Mouse (Mus musculus): ENCODE data around the gene Cep68. TPM values are rescaled to one million over a fixed set of nuclear protein-coding genes. Genes with fewer than 3 reads are reported as not detected.

The Cep68 gene
- total and polyA plus RNA-seq, 2 experiments from 2014 or later: 23.1 to 43.5 TPM

GRCm38 (mm10) chr11:20232016-20232755 lies 17.0 kb downstream of the Cep68 start:
- H3K27ac ChIP-seq: peak overlapping the region; percentile 54; the same call in 1 of the 2 replicates
- peak; percentile 60; the same call in 1 of the 2 replicates for ATAC-seq
- H3K9me3 ChIP-seq (ENCODE audit: low read length): no peaks in the 10 kb centered on the region
- H3K4me2 ChIP-seq (ENCODE audit: low read depth, low read length): no peak overlapping the region
- no peaks in the 10 kb centered on the region for H3K27me3 ChIP-seq (ENCODE audit: insufficient read depth, low read length)
- 75% methylated on average over 4 of the region's 5 CpGs for WGBS
- no peaks in the 10 kb centered on the region for H3K4me1 ChIP-seq (ENCODE audit: insufficient read depth, low read length)
- TF ChIP-seq CTCF (IDR thresholded peaks at IDR 0.05; ENCODE audit: low read depth): no peak
- H3K9ac ChIP-seq (replicated peaks; ENCODE audit: low read length): no peak overlapping the region
- H3K4me3 ChIP-seq (ENCODE audit: low read length): no peak overlapping the region
- peak; percentile 15 for DNase-seq (ENCODE audit: low spot score)
- peaks cover 36% of the 10 kb centered on the region for H3K36me3 ChIP-seq (ENCODE audit: insufficient read depth, low read length)

- H3K9ac ChIP-seq (replicated peaks; ENCODE audit: low read length): no peak overlapping the region
- H3K4me2 ChIP-seq (ENCODE audit: low read depth, low read length): no peak overlapping the region
- H3K27me3 ChIP-seq (ENCODE audit: insufficient read depth, low read length): no peaks in the 10 kb centered on the region
- DNase-seq (ENCODE audit: low spot score) (peak; percentile 16), ATAC-seq (peak; percentile 19; the same call in 1 of the 2 replicates)
- no peaks in the 10 kb centered on the region for H3K4me1 ChIP-seq (ENCODE audit: insufficient read depth, low read length)
- no peak overlapping the region for H3K4me3 ChIP-seq (ENCODE audit: low read length)
- H3K9me3 ChIP-seq (ENCODE audit: low read length): no peaks in the 10 kb centered on the region
- H3K36me3 ChIP-seq (ENCODE audit: insufficient read depth, low read length): peaks cover 27% of the 10 kb centered on the region; the same call in 1 of the 2 replicates
- TF ChIP-seq CTCF (IDR thresholded peaks at IDR 0.05; ENCODE audit: low read depth): peak; percentile 45
- WGBS: 43% methylated on average over 8 of the region's 8 CpGs
- peak overlapping the region; percentile 65; the same call in 1 of the 2 replicates for H3K27ac ChIP-seq
These were observed 17.9 kb downstream of the Cep68 start for GRCm38 (mm10) chr11:20231128-20231878.

GRCm38 (mm10) chr11:20230286-20230685 lies 18.9 kb downstream of the Cep68 start:
- no peak overlapping the region for H3K9ac ChIP-seq (replicated peaks; ENCODE audit: low read length)
- ATAC-seq (no peak), DNase-seq (ENCODE audit: low spot score) (no peak)
- no peaks in the 10 kb centered on the region for H3K27me3 ChIP-seq (ENCODE audit: insufficient read depth, low read length)
- no peak overlapping the region for H3K4me2 ChIP-seq (ENCODE audit: low read depth, low read length)
- no peak overlapping the region for H3K27ac ChIP-seq
- whole genome bisulfite sequencing: 76% methylated on average over 1 of the region's 1 CpGs
- no peak for TF ChIP-seq CTCF (IDR thresholded peaks at IDR 0.05; ENCODE audit: low read depth)
- no peaks in the 10 kb centered on the region for H3K9me3 ChIP-seq (ENCODE audit: low read length)
- peaks cover 30% of the 10 kb centered on the region; the same call in 1 of the 2 replicates for H3K36me3 ChIP-seq (ENCODE audit: insufficient read depth, low read length)
- H3K4me3 ChIP-seq (ENCODE audit: low read length): no peak overlapping the region
- H3K4me1 ChIP-seq (ENCODE audit: insufficient read depth, low read length): no peaks in the 10 kb centered on the region

DNA sequence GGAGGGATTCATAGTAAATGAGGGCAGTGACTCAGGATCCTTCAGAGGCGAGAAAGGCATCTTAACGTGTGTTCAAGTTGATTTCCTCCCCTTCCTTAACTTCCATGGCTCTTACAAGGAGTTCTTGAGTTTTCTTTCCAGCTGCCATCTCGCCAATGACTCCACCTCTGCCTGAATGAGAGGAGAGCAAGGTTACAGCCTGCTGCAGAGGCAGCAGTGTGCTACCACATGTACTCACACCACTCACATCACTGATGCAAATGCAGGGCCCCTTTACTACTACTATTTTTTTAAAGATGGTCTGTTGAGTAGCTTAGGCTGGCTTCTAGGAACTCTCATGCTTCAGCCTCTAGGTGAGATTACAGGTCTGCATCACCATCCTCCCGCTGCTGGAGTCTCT lies 19.9 kb downstream of the Cep68 start:
- H3K9me3 ChIP-seq (ENCODE audit: low read length): no peaks in the 10 kb centered on the region
- peaks cover 33% of the 10 kb centered on the region; the same call in 1 of the 2 replicates for H3K36me3 ChIP-seq (ENCODE audit: insufficient read depth, low read length)
- no peaks in the 10 kb centered on the region for H3K27me3 ChIP-seq (ENCODE audit: insufficient read depth, low read length)
- ATAC-seq (no peak), DNase-seq (ENCODE audit: low spot score) (no peak)
- TF ChIP-seq CTCF (IDR thresholded peaks at IDR 0.05; ENCODE audit: low read depth): no peak
- H3K27ac ChIP-seq: no peak overlapping the region
- H3K4me2 ChIP-seq (ENCODE audit: low read depth, low read length): no peak overlapping the region
- H3K4me3 ChIP-seq (ENCODE audit: low read length): no peak overlapping the region
- no peaks in the 10 kb centered on the region for H3K4me1 ChIP-seq (ENCODE audit: insufficient read depth, low read length)
- 88% methylated on average over 4 of the region's 4 CpGs for WGBS
- H3K9ac ChIP-seq (replicated peaks; ENCODE audit: low read length): no peak overlapping the region

- Histone ChIP-seq H3K4me2 (ENCODE audit: low read depth, low read length) (no peak overlapping the region), H3K27ac (no peak overlapping the region), H3K9me3 (ENCODE audit: low read length) (no peaks in the 10 kb centered on the region), H3K4me3 (ENCODE audit: low read length) (no peak overlapping the region), H3K27me3 (ENCODE audit: insufficient read depth, low read length) (no peaks in the 10 kb centered on the region), H3K9ac (replicated peaks; ENCODE audit: low read length) (no peak overlapping the region), H3K4me1 (ENCODE audit: insufficient read depth, low read length) (no peaks in the 10 kb centered on the region), H3K36me3 (ENCODE audit: insufficient read depth, low read length) (peaks cover 36% of the 10 kb centered on the region; the same call in 1 of the 2 replicates)
- 80% methylated on average over 5 of the region's 5 CpGs for WGBS
- TF ChIP-seq CTCF (IDR thresholded peaks at IDR 0.05; ENCODE audit: low read depth): no peak
- no peak for DNase-seq (ENCODE audit: low spot score)
- no peak for ATAC-seq
These were observed 20.6 kb downstream of the Cep68 start for GRCm38 (mm10) chr11:20228666-20229065.

- DNase-seq (ENCODE audit: low spot score) (no peak), ATAC-seq (no peak)
- H3K27me3 ChIP-seq (ENCODE audit: insufficient read depth, low read length): no peaks in the 10 kb centered on the region
- H3K4me2 ChIP-seq (ENCODE audit: low read depth, low read length): no peak overlapping the region
- no peaks in the 10 kb centered on the region for H3K4me1 ChIP-seq (ENCODE audit: insufficient read depth, low read length)
- H3K9me3 ChIP-seq (ENCODE audit: low read length): no peaks in the 10 kb centered on the region
- peaks cover 36% of the 10 kb centered on the region; the same call in 1 of the 2 replicates for H3K36me3 ChIP-seq (ENCODE audit: insufficient read depth, low read length)
- no peak overlapping the region for H3K9ac ChIP-seq (replicated peaks; ENCODE audit: low read length)
- no peak for TF ChIP-seq CTCF (IDR thresholded peaks at IDR 0.05; ENCODE audit: low read depth)
- H3K4me3 ChIP-seq (ENCODE audit: low read length): no peak overlapping the region
- H3K27ac ChIP-seq: no peak overlapping the region
- 95% methylated on average over 4 of the region's 4 CpGs for WGBS
These were observed 23.3 kb downstream of the Cep68 start for GRCm38 (mm10) chr11:20225938-20226337.
